Mouse (Mus musculus) kidney, postnatal 0 days (tissue): Measurements from ENCODE around the gene Plekhd1. TPM values are rescaled to one million over a fixed set of nuclear protein-coding genes. Genes with fewer than 3 reads are reported as not detected.

Experiments used
- ATAC-seq: fragments of 200-750 bp; cut with Nextera tagmentation; replicated peaks from 2 replicates; pipeline ENCODE4 v1.8.0; 2017; ENCODE audit warnings: low read depth, moderate number of reproducible peaks, moderate TSS enrichment, moderate library complexity; ENCODE audit not compliant: low FRiP score
- DNase-seq: peaks from one replicate; pipeline ENCODE4 v3.0.0-alpha.2; 2016; ENCODE audit warnings: low spot score
- H3K27ac ChIP-seq: fragments of 300-500 bp; sonication (generic); 2 replicates; pipeline ENCODE4 v1.5.1; 2014; ENCODE audit warnings: mild to moderate bottlenecking
- H3K27me3 ChIP-seq: fragments of 300-500 bp; sonication (generic); 2 replicates; pipeline ENCODE4 v1.6.1; 2014; ENCODE audit warnings: low read length, mixed read lengths; ENCODE audit not compliant: insufficient read depth
- H3K36me3 ChIP-seq: fragments of 300-500 bp; sonication (generic); 2 replicates; pipeline ENCODE4 v1.6.1; 2014; ENCODE audit warnings: low read length, mixed read lengths; ENCODE audit not compliant: insufficient read depth
- H3K4me1 ChIP-seq: fragments of 300-500 bp; sonication (generic); replicated peaks from 2 replicates; pipeline ENCODE4 v1.6.1; 2014; ENCODE audit warnings: antibody characterized with exemption, low read length, mixed read lengths; ENCODE audit not compliant: insufficient read depth
- H3K4me2 ChIP-seq: fragments of 300-500 bp; sonication (generic); 2 replicates; pipeline ENCODE4 v1.6.1; 2014; ENCODE audit warnings: mild to moderate bottlenecking, low read length, moderate library complexity, mixed read lengths
- H3K4me3 ChIP-seq: fragments of 300-500 bp; sonication (generic); replicated peaks from 2 replicates; pipeline ENCODE4 v1.5.1; 2014; ENCODE audit warnings: low read depth, low read length
- H3K9ac ChIP-seq: fragments of 300-500 bp; sonication (generic); 2 replicates; pipeline ENCODE4 v1.6.1; 2014; ENCODE audit warnings: low read depth, low read length
- H3K9me3 ChIP-seq: fragments of 300-500 bp; sonication (generic); replicated peaks from 2 replicates; pipeline ENCODE4 v1.6.1; 2016; ENCODE audit warnings: low read length, inconsistent platforms, mixed read lengths
- CTCF ChIP-seq: IDR thresholded peaks from 2 replicates; pipeline ENCODE4 v1.5.1; 2016; ENCODE audit warnings: antibody characterized with exemption, low read depth, mild to moderate bottlenecking, moderate library complexity
- WGBS: fragments of 180-500 bp; shearing (Covaris S2); extraction: QIAGEN DNeasy Blood & Tissue Kit; methylation state at CpG from one replicate; pipeline ENCODE4 v1.1.7; 2014; 5-methylcytosine and 5-hydroxymethylcytosine counted together
- polyA plus RNA-seq: library from polyadenylated mRNA; unstranded; fragments of >200 nt; fragmentation: Nextera tagmentation; extraction: Ambion mirVana; gene quantifications from 2 replicates; pipeline ENCODE4 v1.2.1, GENCODE M21; 2015

The Plekhd1 gene
- polyA plus RNA-seq = 3.5 and 4.0 TPM in 2 replicates

DNA sequence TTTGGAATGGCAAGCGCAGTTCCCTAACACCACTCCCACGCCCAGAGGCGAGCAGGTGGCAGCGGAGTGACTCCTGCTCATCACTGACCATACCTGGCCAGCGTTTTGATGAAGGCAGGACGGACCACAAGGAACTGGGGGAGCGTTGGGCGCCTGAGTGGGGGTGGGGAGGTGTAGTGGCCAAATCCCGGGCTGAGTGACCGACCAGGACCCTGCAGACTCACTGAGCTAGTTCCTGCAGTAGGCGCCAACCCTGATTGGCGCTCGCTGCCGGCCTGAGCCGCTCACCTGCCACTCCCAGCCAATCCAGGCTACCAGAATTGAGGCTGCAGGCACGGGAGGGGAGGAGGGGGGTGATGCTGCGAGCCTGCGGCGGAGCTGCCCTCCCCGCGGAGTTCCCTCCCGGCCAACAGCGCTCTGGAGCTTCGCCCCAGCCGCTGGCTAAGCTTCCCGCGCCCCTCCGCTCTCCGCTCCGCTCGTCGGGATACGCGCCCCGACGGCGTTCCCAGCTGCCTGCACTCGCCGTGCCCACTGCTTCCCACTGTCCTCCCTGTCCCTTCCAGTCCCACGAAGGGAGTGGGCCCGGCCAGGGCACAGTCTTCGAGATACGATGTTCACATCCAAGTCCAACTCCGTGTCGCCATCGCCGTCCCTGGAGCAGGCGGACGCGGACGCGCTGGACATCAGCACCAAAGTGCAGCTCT lies at the start of gene Plekhd1:
Plekhd1 (plus strand) TSS at position 323 of the 704 bp plus-strand sequence.
- TF ChIP-seq CTCF = no peak
- peak; percentile 68; the same call in 1 of the 2 replicates for ATAC-seq
- Histone ChIP-seq H3K4me1 (peaks cover 8% of the 10 kb centered on the region; the same call in 1 of the 2 replicates), H3K27me3 (0 out of 2 replicates have a peak, but pooled peaks cover 7% of the 10 kb centered on the region), H3K27ac (no peak within 1 kb of the TSS), H3K4me2 (peak within 1 kb of the TSS; percentile 61), H3K9ac (0 out of 2 replicates have a peak within 1 kb of the TSS, but pooled peaks have one; percentile 38), H3K36me3 (no peaks in the 10 kb centered on the region), H3K4me3 (peak within 1 kb of the TSS; percentile 30), H3K9me3 (no peaks in the 10 kb centered on the region)
- DNase-seq = peak; percentile 41
- WGBS = under 1% methylated on average over 50 of the region's 52 CpGs

DNA sequence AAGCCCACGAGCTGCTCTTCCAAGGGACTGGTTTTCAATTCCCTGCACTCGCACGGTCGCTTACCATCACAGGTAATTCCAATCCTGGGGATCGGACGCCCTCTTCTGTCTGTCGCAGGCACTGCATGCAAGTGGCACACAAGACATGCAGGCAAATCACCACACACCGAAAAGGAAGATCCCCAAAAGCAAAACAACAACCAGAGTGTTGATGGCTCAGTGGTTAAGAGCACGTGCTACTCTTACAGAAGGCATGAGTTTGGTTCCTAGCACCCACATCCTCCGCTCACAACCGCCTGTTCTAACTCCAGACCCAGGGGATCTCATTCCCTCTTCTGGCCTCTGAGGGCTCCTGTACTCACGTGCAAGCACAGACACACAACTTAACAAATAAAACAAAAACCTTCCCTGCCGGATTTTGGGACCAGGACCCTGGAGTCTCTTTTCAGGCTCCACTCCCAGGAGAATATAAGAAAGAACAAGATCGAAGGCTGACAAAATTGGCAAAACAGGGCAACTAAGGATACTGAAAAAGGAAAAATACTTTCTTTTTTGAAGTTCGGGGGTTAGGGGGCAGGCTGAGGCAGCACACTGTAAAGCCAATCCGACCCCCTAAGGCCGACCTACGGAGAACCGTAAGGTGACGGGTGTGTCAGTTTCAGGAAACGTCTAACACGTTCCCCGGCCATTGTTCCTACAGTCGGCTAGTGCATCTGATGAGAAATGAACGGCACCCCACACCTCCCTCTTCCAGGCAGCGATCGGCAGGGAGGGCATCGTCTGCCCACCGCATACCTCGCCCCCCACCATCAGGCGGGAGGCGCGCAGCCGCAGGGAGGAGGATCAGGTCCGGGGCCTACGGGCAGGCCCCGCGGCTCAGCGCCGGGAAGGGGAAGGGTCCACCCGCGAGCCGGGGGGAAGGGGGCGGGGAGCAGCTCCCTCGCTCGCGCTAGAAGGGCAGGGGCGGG lies 49.4 kb upstream of the Plekhd1 start:
- WGBS = 3% methylated on average over 42 of the region's 48 CpGs
- H3K9ac ChIP-seq = peak overlapping the region; percentile 95

DNA sequence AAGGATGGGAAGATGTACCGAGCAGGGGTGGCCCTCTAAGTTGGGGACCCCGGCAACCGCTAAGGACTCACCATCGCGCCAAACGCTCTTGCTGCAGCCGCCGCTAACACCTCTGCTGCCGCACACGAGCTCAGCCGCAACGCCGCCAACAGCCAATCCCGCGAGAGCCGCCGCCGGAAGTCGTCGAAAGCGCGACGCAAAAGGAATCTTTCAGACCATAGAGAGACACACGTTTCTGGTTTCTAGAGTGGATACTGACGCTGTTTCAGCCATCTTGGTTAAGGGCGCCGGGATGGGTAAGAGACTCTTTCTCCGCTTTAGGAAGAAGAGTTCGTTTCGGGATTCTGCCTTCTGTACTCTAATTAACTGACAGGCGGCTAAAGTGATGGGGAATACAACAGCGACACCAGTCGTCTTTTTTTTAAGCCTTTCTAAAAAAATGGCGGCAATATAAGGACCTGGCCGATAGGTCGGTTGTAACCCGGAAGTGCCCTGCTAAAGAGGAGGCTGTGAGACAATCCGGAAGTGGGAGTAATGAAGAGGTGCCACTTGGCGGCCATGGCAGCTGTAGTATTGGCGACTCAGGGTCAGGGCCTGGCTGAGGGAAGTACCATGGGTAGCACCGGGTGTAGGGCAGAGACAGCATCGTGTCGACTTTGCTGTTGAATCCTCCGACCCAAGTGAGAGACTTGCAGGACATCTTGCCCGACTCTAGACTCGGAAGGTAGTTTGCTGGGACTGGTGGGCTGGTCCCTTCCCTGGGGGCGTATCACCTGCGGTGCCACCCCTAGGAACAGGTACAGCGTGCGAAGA lies 48.5 kb upstream of the Plekhd1 start, which contains the start of the genes Slc39a9 and Erh:
Slc39a9 (plus strand) TSS at position 191 of the 813 bp plus-strand sequence.
Erh (minus strand) TSS at position 649 of the 813 bp plus-strand sequence.
- Histone ChIP-seq H3K4me1 (peaks cover 17% of the 10 kb centered on the region), H3K27ac (peak within 1 kb of the TSS; percentile 90), H3K4me2 (peak within 1 kb of the TSS; percentile 81), H3K9me3 (no peaks in the 10 kb centered on the region), H3K36me3 (peaks cover 17% of the 10 kb centered on the region), H3K4me3 (peak within 1 kb of the TSS; percentile 87), H3K9ac (peak within 1 kb of the TSS; percentile 95), H3K27me3 (no peaks in the 10 kb centered on the region)
- DNase-seq = peak; percentile 98
- under 1% methylated on average over 50 of the region's 50 CpGs for WGBS
- peak; percentile 95 for ATAC-seq
- 0 out of 2 replicates have a peak, but pooled peaks have one; percentile 16 for TF ChIP-seq CTCF

More for the DNA sequence above, 49.4 kb upstream of the Plekhd1 start:
- Histone ChIP-seq H3K4me3 (peak overlapping the region; percentile 87), H3K27me3 (no peaks in the 10 kb centered on the region), H3K4me2 (peak overlapping the region; percentile 81), H3K9me3 (no peaks in the 10 kb centered on the region), H3K4me1 (peaks cover 17% of the 10 kb centered on the region), H3K36me3 (peaks cover 25% of the 10 kb centered on the region), H3K27ac (peak overlapping the region; percentile 90)
- ATAC-seq (peak; percentile 65), DNase-seq (peak; percentile 57)
- peak; percentile 69 for TF ChIP-seq CTCF

DNA sequence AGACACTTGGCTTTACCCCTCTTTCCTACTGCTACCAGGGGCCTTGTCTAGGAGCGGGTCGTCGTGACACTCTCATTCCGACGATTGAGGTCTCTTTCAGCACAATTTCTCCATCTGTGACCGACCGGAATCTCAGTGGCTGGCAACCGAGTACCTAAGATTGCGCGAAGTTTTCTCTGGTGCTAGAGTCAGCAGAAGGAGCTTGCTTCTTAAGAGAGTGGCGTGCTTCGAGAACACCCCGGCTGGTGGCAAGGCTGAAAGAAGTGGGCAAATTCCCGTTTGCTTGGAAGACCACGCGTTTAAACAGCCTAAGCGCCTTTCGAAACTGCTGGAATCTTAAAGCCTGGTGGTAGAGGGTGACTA lies 47.9 kb upstream of the Plekhd1 start:
- Histone ChIP-seq H3K36me3 (peaks cover 11% of the 10 kb centered on the region), H3K9me3 (no peaks in the 10 kb centered on the region), H3K4me2 (peak overlapping the region; percentile 81), H3K27ac (peak overlapping the region; percentile 90), H3K27me3 (no peaks in the 10 kb centered on the region), H3K4me3 (peak overlapping the region; percentile 87), H3K9ac (peak overlapping the region; percentile 95), H3K4me1 (peaks cover 17% of the 10 kb centered on the region)
- no peak for TF ChIP-seq CTCF
- ATAC-seq (peak; percentile 0; the same call in 1 of the 2 replicates), DNase-seq (no peak)
- 5% methylated on average over 18 of the region's 18 CpGs for WGBS

DNA sequence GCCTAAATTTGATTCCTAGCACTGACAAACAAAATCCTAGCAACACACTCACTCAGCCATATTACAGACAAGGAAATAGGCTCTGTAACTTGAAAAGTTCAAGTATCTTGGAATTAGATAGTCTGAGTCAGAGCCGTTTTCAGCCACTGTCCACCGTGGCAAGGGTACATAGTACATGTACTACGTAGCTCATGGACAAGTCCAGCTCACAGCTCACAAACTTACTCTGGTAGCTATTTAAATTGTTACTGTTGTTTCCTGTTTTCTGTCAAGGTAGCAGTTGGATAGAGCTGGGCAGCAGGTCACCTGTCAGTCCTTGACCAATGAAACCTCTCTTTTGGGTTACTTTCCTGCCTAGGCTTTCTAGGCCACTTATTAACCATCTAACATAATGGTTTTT lies 46.0 kb upstream of the Plekhd1 start:
- Histone ChIP-seq H3K36me3 (no peaks in the 10 kb centered on the region), H3K9ac (no peak overlapping the region), H3K9me3 (no peaks in the 10 kb centered on the region), H3K27me3 (no peaks in the 10 kb centered on the region), H3K4me2 (peak overlapping the region; percentile 81; the same call in 1 of the 2 replicates), H3K27ac (no peak overlapping the region), H3K4me1 (peaks cover 17% of the 10 kb centered on the region), H3K4me3 (no peak overlapping the region)
- 94% methylated on average over 3 of the region's 3 CpGs for WGBS
- ATAC-seq (no peak), DNase-seq (no peak)
- no peak for TF ChIP-seq CTCF
